ENCODE assay signal across 14 mouse cellular contexts in the genomic region with DNA sequence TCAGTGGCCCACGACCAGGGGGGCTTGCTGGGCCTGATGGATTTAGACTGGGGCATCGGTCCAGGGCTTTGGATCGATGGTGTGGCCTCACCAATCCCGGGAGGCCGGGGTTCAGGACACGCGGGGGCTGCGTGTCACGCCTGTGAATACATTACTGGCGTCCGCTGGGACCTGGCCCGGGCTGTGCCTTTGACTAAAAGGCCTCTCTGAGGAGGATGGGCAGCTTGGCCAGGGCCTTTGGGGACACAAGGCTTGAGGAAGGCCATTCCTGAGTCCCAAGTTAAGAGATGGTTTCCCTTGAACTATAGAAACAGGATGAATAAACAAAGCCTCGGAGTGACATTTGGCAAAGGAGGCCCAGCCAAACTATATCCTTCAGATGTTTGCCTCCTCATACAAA. TPM values are rescaled to one million over a fixed set of nuclear protein-coding genes. Genes with fewer than 3 reads are reported as not detected.
DNase-seq lines count a peak whose midpoint lies in the region; ATAC-seq and TF ChIP-seq lines count a peak whose summit lies in the region.
"Had no signal": no experiment of that assay in that cellular context is flagged by ENCODE, and none has a peak within 500 bp of the region (broad histone marks: within the 10 kb centered on the region; RNA-seq: fewer than 3 reads in every experiment).

No protein-coding gene starts in this region.

- peak; percentile 16 for DNase-seq in lung, embryonic 14.5 days
- DNase-seq in lung, postnatal 10 days = no peak
- DNase-seq in hindbrain, embryonic 14.5 days (ENCODE audit: low spot score) = no peak
- DNase-seq in midbrain, embryonic 11.5 days (ENCODE audit: low spot score, missing footprints) = peak; percentile 88
- no peak for DNase-seq in heart, adult 18-20 months
- no peak for DNase-seq in right cerebral cortex, postnatal 14 days
- DNase-seq: cerebellum, adult 11-12 months; left cerebral cortex, postnatal 4 days; lung, postnatal 4 days had no signal

- H3K9me3 ChIP-seq in lung, embryonic 14.5 days (ENCODE audit: low read depth, low read length) = no peaks in the 10 kb centered on the region
- no peaks in the 10 kb centered on the region for H3K9me3 ChIP-seq in hindbrain, embryonic 14.5 days (ENCODE audit: control insufficient read depth, low read length)
- H3K9me3 ChIP-seq in midbrain, embryonic 11.5 days (ENCODE audit: control insufficient read depth, low read length) = no peaks in the 10 kb centered on the region
- H3K9me3 ChIP-seq in neural tube, embryonic 15.5 days (replicated peaks) = no peaks in the 10 kb centered on the region
- H3K9me3 ChIP-seq: forebrain, embryonic 15.5 days had no signal

- H3K4me1 ChIP-seq in lung, embryonic 14.5 days (ENCODE audit: insufficient read depth) = no peaks in the 10 kb centered on the region
- H3K4me1 ChIP-seq in hindbrain, embryonic 14.5 days (replicated peaks; ENCODE audit: control insufficient read depth, insufficient read depth, low read length) = peaks cover 13% of the 10 kb centered on the region; the same call in 1 of the 2 replicates
- H3K4me1 ChIP-seq in midbrain, embryonic 11.5 days (ENCODE audit: control insufficient read depth, insufficient read depth, low read length) = peaks cover 17% of the 10 kb centered on the region
- H3K4me1 ChIP-seq in neural tube, embryonic 15.5 days = peaks cover 35% of the 10 kb centered on the region

- no peak overlapping the region for H3K9ac ChIP-seq in lung, embryonic 14.5 days
- H3K9ac ChIP-seq in hindbrain, embryonic 14.5 days = no peak overlapping the region
- H3K9ac ChIP-seq in midbrain, embryonic 11.5 days (ENCODE audit: low read length) = no peak overlapping the region
- H3K9ac ChIP-seq in neural tube, embryonic 15.5 days (replicated peaks) = no peak overlapping the region
- H3K9ac ChIP-seq: forebrain, embryonic 15.5 days had no signal

- no peak overlapping the region for H3K4me2 ChIP-seq in lung, embryonic 14.5 days
- 0 out of 2 replicates have a peak overlapping the region, but pooled peaks have one; percentile 2 for H3K4me2 ChIP-seq in hindbrain, embryonic 14.5 days (replicated peaks)
- no peak overlapping the region for H3K4me2 ChIP-seq in midbrain, embryonic 11.5 days
- no peak overlapping the region for H3K4me2 ChIP-seq in neural tube, embryonic 15.5 days
- H3K4me2 ChIP-seq: forebrain, embryonic 15.5 days had no signal

- H3K4me3 ChIP-seq in lung, embryonic 14.5 days (ENCODE audit: low read depth, low read length) = no peak overlapping the region
- H3K4me3 ChIP-seq in hindbrain, embryonic 14.5 days (replicated peaks; ENCODE audit: low read length) = no peak overlapping the region
- H3K4me3 ChIP-seq in midbrain, embryonic 11.5 days (ENCODE audit: low read depth, low read length) = no peak overlapping the region
- no peak overlapping the region for H3K4me3 ChIP-seq in neural tube, embryonic 15.5 days (replicated peaks)
- H3K4me3 ChIP-seq: forebrain, embryonic 15.5 days had no signal

- WGBS in lung, embryonic 14.5 days = 44% methylated on average over 13 of the region's 13 CpGs
- WGBS in hindbrain, embryonic 14.5 days = 29% methylated on average over 13 of the region's 13 CpGs
- 55% methylated on average over 13 of the region's 13 CpGs for WGBS in midbrain, embryonic 11.5 days
- 40% methylated on average over 13 of the region's 13 CpGs for WGBS in neural tube, embryonic 15.5 days

- H3K27ac ChIP-seq in lung, embryonic 14.5 days (ENCODE audit: low read depth) = no peak overlapping the region
- peak overlapping the region; percentile 23; the same call in 1 of the 2 replicates for H3K27ac ChIP-seq in hindbrain, embryonic 14.5 days
- peak overlapping the region; percentile 72; the same call in 1 of the 2 replicates for H3K27ac ChIP-seq in midbrain, embryonic 11.5 days (ENCODE audit: low read depth, low read length)
- no peak overlapping the region for H3K27ac ChIP-seq in neural tube, embryonic 15.5 days (replicated peaks)
- H3K27ac ChIP-seq: forebrain, embryonic 15.5 days had no signal

- no peak for TF ChIP-seq CTCF in lung, embryonic 14.5 days (IDR thresholded peaks at IDR 0.05; ENCODE audit: low read depth)

- H3K36me3 ChIP-seq in lung, embryonic 14.5 days (ENCODE audit: insufficient read depth) = no peaks in the 10 kb centered on the region
- H3K36me3 ChIP-seq in hindbrain, embryonic 14.5 days (replicated peaks; ENCODE audit: control insufficient read depth, insufficient read depth) = 0 out of 2 replicates have a peak, but pooled peaks cover 4% of the 10 kb centered on the region
- no peaks in the 10 kb centered on the region for H3K36me3 ChIP-seq in midbrain, embryonic 11.5 days (ENCODE audit: control insufficient read depth, insufficient read depth, low read length)
- H3K36me3 ChIP-seq in neural tube, embryonic 15.5 days = no peaks in the 10 kb centered on the region
- H3K36me3 ChIP-seq: forebrain, embryonic 15.5 days had no signal

- ATAC-seq in lung, embryonic 14.5 days (ENCODE audit: insufficient read depth) = no peak
- no peak for ATAC-seq in hindbrain, embryonic 14.5 days (ENCODE audit: low FRiP score)
- ATAC-seq in midbrain, embryonic 11.5 days (ENCODE audit: low FRiP score) = peak; percentile 57; the same call in 1 of the 2 replicates
- peak; percentile 33; the same call in 1 of the 2 replicates for ATAC-seq in neural tube, embryonic 15.5 days (ENCODE audit: low FRiP score)
- ATAC-seq in erythroblast, adult 5-6 weeks (replicated peaks; ENCODE audit: low FRiP score, poor library complexity, severe bottlenecking) = no peak
- ATAC-seq: CD4-positive, CD25-positive, alpha-beta regulatory T cell, adult 4 months; forebrain, embryonic 15.5 days; intestine, postnatal 0 days had no signal

- H3K27me3 ChIP-seq in lung, embryonic 14.5 days (ENCODE audit: insufficient read depth, low read length) = no peaks in the 10 kb centered on the region
- no peaks in the 10 kb centered on the region for H3K27me3 ChIP-seq in hindbrain, embryonic 14.5 days (ENCODE audit: control insufficient read depth, insufficient read depth, low read length)
- H3K27me3 ChIP-seq in midbrain, embryonic 11.5 days (ENCODE audit: control insufficient read depth, insufficient read depth, low read length) = no peaks in the 10 kb centered on the region
- no peaks in the 10 kb centered on the region for H3K27me3 ChIP-seq in neural tube, embryonic 15.5 days (replicated peaks)
- H3K27me3 ChIP-seq: forebrain, embryonic 15.5 days had no signal

RNA-seq across cellular contexts. Expression of a gene that starts 32.6 kb away (rescaled TPM):
- 3.6 and 4.0 TPM in 2 replicates for polyA plus RNA-seq in lung, embryonic 14.5 days (2014; fragmentation: Nextera tagmentation; extraction: Ambion mirVana)
- polyA plus RNA-seq in hindbrain, embryonic 14.5 days (2014; fragmentation: Nextera tagmentation; extraction: Ambion mirVana) = 25.5 and 28.1 TPM in 2 replicates
- polyA plus RNA-seq in midbrain, embryonic 11.5 days (2014; fragmentation: Nextera tagmentation; extraction: Ambion mirVana) = 11.1 and 12.6 TPM in 2 replicates
- polyA plus RNA-seq in neural tube, embryonic 15.5 days (2015; fragmentation: Nextera tagmentation; extraction: Ambion mirVana) = 18.0 and 19.9 TPM in 2 replicates
- total RNA-seq in heart, adult 18-20 months (2021) = 10 to 100 TPM; 19.3 to 19.4 TPM
- not detected in 2 replicates for total RNA-seq in erythroblast, adult 5-6 weeks (2015; ENCODE audit: low replicate concordance)
- total RNA-seq in erythroblast, adult 5-6 weeks (2017; ENCODE audit: low replicate concordance) = 0.17 TPM in 1 of 2 replicates, not detected in the other

Comparison
In these comparisons a context has a peak if more than half of its experiments do, and no peak if none do; other contexts are left out.
1. DNase-seq: peak in lung, embryonic 14.5 days (single experiment) and midbrain, embryonic 11.5 days (single experiment); none in lung, postnatal 10 days (single experiment), hindbrain, embryonic 14.5 days (single experiment), heart, adult 18-20 months (0 of 2) and right cerebral cortex, postnatal 14 days (single experiment).
2. ATAC-seq: peak in midbrain, embryonic 11.5 days (single experiment) and neural tube, embryonic 15.5 days (single experiment); none in lung, embryonic 14.5 days (single experiment), hindbrain, embryonic 14.5 days (single experiment) and erythroblast, adult 5-6 weeks (single experiment).
3. H3K27ac ChIP-seq: peak in hindbrain, embryonic 14.5 days (single experiment) and midbrain, embryonic 11.5 days (single experiment); none in lung, embryonic 14.5 days (single experiment) and neural tube, embryonic 15.5 days (single experiment).